Mouse (Mus musculus) embryonic facial prominence, embryonic 10.5 days (tissue): ENCODE results near the gene Il1rapl1. TPM values are rescaled to one million over a fixed set of nuclear protein-coding genes. Genes with fewer than 3 reads are reported as not detected.

Experiments
- DNase-seq: peaks from one replicate; pipeline ENCODE4 v3.0.0-alpha.2; 2017; ENCODE audit warnings: low spot score
- H3K27ac ChIP-seq: fragments of 300-500 bp; sonication (generic); replicated peaks from 2 replicates; pipeline ENCODE4 v1.5.1; 2016; ENCODE audit warnings: mild to moderate bottlenecking
- H3K27me3 ChIP-seq: fragments of 300-500 bp; sonication (generic); replicated peaks from 2 replicates; pipeline ENCODE4 v1.6.1; 2016; ENCODE audit warnings: low read depth, mild to moderate bottlenecking; ENCODE audit not compliant: poor library complexity, severe bottlenecking
- H3K36me3 ChIP-seq: fragments of 300-500 bp; sonication (generic); replicated peaks from 2 replicates; pipeline ENCODE4 v1.6.1; 2016; ENCODE audit warnings: mild to moderate bottlenecking, moderate library complexity
- H3K4me1 ChIP-seq: fragments of 300-500 bp; sonication (generic); 2 replicates; pipeline ENCODE4 v1.6.1; 2016
- H3K4me3 ChIP-seq: fragments of 300-500 bp; sonication (generic); 2 replicates; pipeline ENCODE4 v1.5.1; 2016; ENCODE audit warnings: mild to moderate bottlenecking, moderate library complexity
- H3K9me3 ChIP-seq: fragments of 300-500 bp; sonication (generic); 2 replicates; pipeline ENCODE4 v1.6.1; 2016; ENCODE audit warnings: mild to moderate bottlenecking
- WGBS: fragments of 180-500 bp; shearing (Covaris S2); methylation state at CpG from one replicate; pipeline ENCODE4 v1.1.7; 2016; 5-methylcytosine and 5-hydroxymethylcytosine counted together
- polyA plus RNA-seq: library from polyadenylated mRNA; unstranded; fragments of >200 nt; fragmentation: Nextera tagmentation; extraction: Ambion mirVana; gene quantifications from 2 replicates; pipeline ENCODE4 v1.2.1, GENCODE M21; 2016

The Il1rapl1 gene
- polyA plus RNA-seq, 1 experiment from 2014 or later, result 0.39 TPM

GRCm38 (mm10) chrX:88043556-88043955 lies 71.9 kb downstream of the Il1rapl1 start:
- 90% methylated on average over 1 of the region's 1 CpGs for WGBS
- Histone ChIP-seq H3K9me3 (no peaks in the 10 kb centered on the region), H3K36me3 (no peaks in the 10 kb centered on the region), H3K4me1 (no peaks in the 10 kb centered on the region), H3K27ac (no peak overlapping the region), H3K4me3 (no peak overlapping the region), H3K27me3 (no peaks in the 10 kb centered on the region)
- DNase-seq, result no peak

GRCm38 (mm10) chrX:88038984-88039383 lies 76.5 kb downstream of the Il1rapl1 start:
- Histone ChIP-seq H3K27me3 (no peaks in the 10 kb centered on the region), H3K9me3 (no peaks in the 10 kb centered on the region), H3K27ac (no peak overlapping the region), H3K36me3 (no peaks in the 10 kb centered on the region), H3K4me3 (no peak overlapping the region), H3K4me1 (no peaks in the 10 kb centered on the region)
- WGBS, result 54% methylated on average over 1 of the region's 1 CpGs
- DNase-seq, result no peak

GRCm38 (mm10) chrX:87897172-87897571 lies 218.3 kb downstream of the Il1rapl1 start:
- no peak overlapping the region for H3K27ac ChIP-seq
- H3K4me3 ChIP-seq, result no peak overlapping the region
- 73% methylated on average over 1 of the region's 1 CpGs for WGBS
- DNase-seq, result no peak
- no peaks in the 10 kb centered on the region for H3K4me1 ChIP-seq
- no peaks in the 10 kb centered on the region for H3K9me3 ChIP-seq
- no peaks in the 10 kb centered on the region for H3K36me3 ChIP-seq
- H3K27me3 ChIP-seq, result no peaks in the 10 kb centered on the region

- no peaks in the 10 kb centered on the region for H3K27me3 ChIP-seq
- H3K9me3 ChIP-seq, result no peaks in the 10 kb centered on the region
- no peaks in the 10 kb centered on the region for H3K36me3 ChIP-seq
- H3K4me3 ChIP-seq, result no peak overlapping the region
- no peak for DNase-seq
- H3K27ac ChIP-seq, result no peak overlapping the region
- no peaks in the 10 kb centered on the region for H3K4me1 ChIP-seq
Measured at GRCm38 (mm10) chrX:87891916-87892315, 223.5 kb downstream of the Il1rapl1 start.

- no peak for DNase-seq
- no peaks in the 10 kb centered on the region for H3K36me3 ChIP-seq
- H3K4me3 ChIP-seq, result no peak overlapping the region
- no peak overlapping the region for H3K27ac ChIP-seq
- WGBS, result 86% methylated on average over 2 of the region's 2 CpGs
- H3K4me1 ChIP-seq, result no peaks in the 10 kb centered on the region
- H3K27me3 ChIP-seq, result no peaks in the 10 kb centered on the region
- H3K9me3 ChIP-seq, result no peaks in the 10 kb centered on the region
Measured at GRCm38 (mm10) chrX:87854107-87854506, 261.3 kb downstream of the Il1rapl1 start.

- Histone ChIP-seq H3K4me1 (no peaks in the 10 kb centered on the region), H3K4me3 (no peak overlapping the region), H3K27ac (no peak overlapping the region), H3K36me3 (no peaks in the 10 kb centered on the region), H3K27me3 (no peaks in the 10 kb centered on the region), H3K9me3 (no peaks in the 10 kb centered on the region)
- no peak for DNase-seq
Measured at GRCm38 (mm10) chrX:87813884-87814283, 301.6 kb downstream of the Il1rapl1 start.

- H3K27ac ChIP-seq, result no peak overlapping the region
- H3K27me3 ChIP-seq, result no peaks in the 10 kb centered on the region
- no peaks in the 10 kb centered on the region for H3K36me3 ChIP-seq
- no peaks in the 10 kb centered on the region for H3K9me3 ChIP-seq
- H3K4me3 ChIP-seq, result no peak overlapping the region
- no peak for DNase-seq
- WGBS, result 22% methylated on average over 1 of the region's 1 CpGs
- H3K4me1 ChIP-seq, result no peaks in the 10 kb centered on the region
Measured at GRCm38 (mm10) chrX:87807717-87808116, 307.7 kb downstream of the Il1rapl1 start.

- no peaks in the 10 kb centered on the region for H3K4me1 ChIP-seq
- H3K36me3 ChIP-seq, result no peaks in the 10 kb centered on the region
- H3K27me3 ChIP-seq, result no peaks in the 10 kb centered on the region
- no peak overlapping the region for H3K27ac ChIP-seq
- no peak for DNase-seq
- H3K9me3 ChIP-seq, result no peaks in the 10 kb centered on the region
- H3K4me3 ChIP-seq, result no peak overlapping the region
Measured at GRCm38 (mm10) chrX:87793011-87793410, 322.4 kb downstream of the Il1rapl1 start.

GRCm38 (mm10) chrX:87710589-87710988 lies 404.9 kb downstream of the Il1rapl1 start:
- Histone ChIP-seq H3K27ac (no peak overlapping the region), H3K27me3 (no peaks in the 10 kb centered on the region), H3K4me3 (no peak overlapping the region), H3K9me3 (no peaks in the 10 kb centered on the region), H3K36me3 (no peaks in the 10 kb centered on the region), H3K4me1 (no peaks in the 10 kb centered on the region)
- DNase-seq, result no peak
- 77% methylated on average over 2 of the region's 2 CpGs for WGBS

- Histone ChIP-seq H3K9me3 (no peaks in the 10 kb centered on the region), H3K27me3 (no peaks in the 10 kb centered on the region), H3K4me3 (no peak overlapping the region), H3K27ac (no peak overlapping the region), H3K4me1 (no peaks in the 10 kb centered on the region), H3K36me3 (no peaks in the 10 kb centered on the region)
- DNase-seq, result no peak
- WGBS, result 85% methylated on average over 1 of the region's 1 CpGs
Measured at GRCm38 (mm10) chrX:87663856-87664255, 451.6 kb downstream of the Il1rapl1 start.

GRCm38 (mm10) chrX:87655644-87656043 lies 459.8 kb downstream of the Il1rapl1 start:
- no peak for DNase-seq

GRCm38 (mm10) chrX:87600914-87601313 lies 514.5 kb downstream of the Il1rapl1 start:
- Histone ChIP-seq H3K27ac (no peak overlapping the region), H3K4me3 (no peak overlapping the region), H3K4me1 (no peaks in the 10 kb centered on the region), H3K36me3 (no peaks in the 10 kb centered on the region), H3K27me3 (no peaks in the 10 kb centered on the region), H3K9me3 (no peaks in the 10 kb centered on the region)
- DNase-seq, result no peak

More at GRCm38 (mm10) chrX:87655644-87656043, 459.8 kb downstream of the Il1rapl1 start:
- Histone ChIP-seq H3K9me3 (no peaks in the 10 kb centered on the region), H3K27ac (no peak overlapping the region), H3K36me3 (no peaks in the 10 kb centered on the region), H3K4me1 (no peaks in the 10 kb centered on the region), H3K27me3 (no peaks in the 10 kb centered on the region), H3K4me3 (no peak overlapping the region)
- WGBS, result 27% methylated on average over 2 of the region's 2 CpGs

- no peaks in the 10 kb centered on the region for H3K9me3 ChIP-seq
- no peak for DNase-seq
- no peak overlapping the region for H3K27ac ChIP-seq
- no peaks in the 10 kb centered on the region for H3K36me3 ChIP-seq
- H3K27me3 ChIP-seq, result no peaks in the 10 kb centered on the region
- H3K4me1 ChIP-seq, result no peaks in the 10 kb centered on the region
- no peak overlapping the region for H3K4me3 ChIP-seq
Measured at GRCm38 (mm10) chrX:87507997-87508396, 607.4 kb downstream of the Il1rapl1 start.

GRCm38 (mm10) chrX:87502604-87503003 lies 612.8 kb downstream of the Il1rapl1 start:
- H3K4me3 ChIP-seq, result no peak overlapping the region
- no peaks in the 10 kb centered on the region for H3K9me3 ChIP-seq
- no peak overlapping the region for H3K27ac ChIP-seq
- H3K36me3 ChIP-seq, result no peaks in the 10 kb centered on the region
- DNase-seq, result no peak
- no peaks in the 10 kb centered on the region for H3K27me3 ChIP-seq
- no peaks in the 10 kb centered on the region for H3K4me1 ChIP-seq
- WGBS, result 62% methylated on average over 5 of the region's 5 CpGs
